Mouse (Mus musculus): ENCODE data around the gene Olfr1212. TPM values are rescaled to one million over a fixed set of nuclear protein-coding genes. Genes with fewer than 3 reads are reported as not detected.

Olfr1212 gene
- not detected in 2 replicates for polyA plus RNA-seq (2016; fragmentation: Nextera tagmentation; extraction: Ambion mirVana)

- Histone ChIP-seq H3K4me1 (no peaks in the 10 kb centered on the region), H3K4me3 (no peak within 1 kb of the TSS), H3K27ac (no peak within 1 kb of the TSS), H3K9me3 (no peaks in the 10 kb centered on the region), H3K27me3 (ENCODE audit: poor library complexity, severe bottlenecking) (no peaks in the 10 kb centered on the region), H3K36me3 (replicated peaks) (no peaks in the 10 kb centered on the region)
- no peak for DNase-seq (ENCODE audit: extremely low spot score, low spot score)
Observed at GRCm38 (mm10) chr2:88953669-88954068, at the start of gene Olfr1212. TSS of gene Olfr1212 (plus strand) at chr2:88953969.

GRCm38 (mm10) chr2:88915057-88915456 is 38.7 kb upstream of the Olfr1212 start, which contains the start of gene Olfr1209:
TSS of gene Olfr1209 (minus strand) at chr2:88915157.
- Histone ChIP-seq H3K36me3 (replicated peaks) (no peaks in the 10 kb centered on the region), H3K4me1 (no peaks in the 10 kb centered on the region), H3K4me3 (no peak within 1 kb of the TSS), H3K27ac (no peak within 1 kb of the TSS), H3K9me3 (no peaks in the 10 kb centered on the region), H3K27me3 (ENCODE audit: poor library complexity, severe bottlenecking) (no peaks in the 10 kb centered on the region)
- 93% methylated on average over 3 of the region's 3 CpGs for WGBS
- no peak for DNase-seq (ENCODE audit: extremely low spot score, low spot score)

GRCm38 (mm10) chr2:88938011-88938410 is 15.8 kb upstream of the Olfr1212 start, which contains the start of gene Olfr1211:
TSS of gene Olfr1211 (minus strand) at chr2:88938111.
- H3K27ac ChIP-seq: no peak within 1 kb of the TSS
- no peaks in the 10 kb centered on the region for H3K27me3 ChIP-seq (ENCODE audit: poor library complexity, severe bottlenecking)
- no peak for DNase-seq (ENCODE audit: extremely low spot score, low spot score)
- H3K4me3 ChIP-seq: no peak within 1 kb of the TSS
- no peaks in the 10 kb centered on the region for H3K9me3 ChIP-seq
- H3K4me1 ChIP-seq: no peaks in the 10 kb centered on the region
- WGBS: 86% methylated on average over 1 of the region's 1 CpGs
- H3K36me3 ChIP-seq (replicated peaks): no peaks in the 10 kb centered on the region

GRCm38 (mm10) chr2:88980181-88980580 is 26.4 kb downstream of the Olfr1212 start, which contains the start of gene Gm13762:
TSS of gene Gm13762 (minus strand) at chr2:88980281.
- H3K27ac ChIP-seq: no peak within 1 kb of the TSS
- DNase-seq (ENCODE audit: extremely low spot score, low spot score): no peak
- H3K9me3 ChIP-seq: no peaks in the 10 kb centered on the region
- H3K4me1 ChIP-seq: no peaks in the 10 kb centered on the region
- no peaks in the 10 kb centered on the region for H3K36me3 ChIP-seq (replicated peaks)
- WGBS: 100% methylated on average over 1 of the region's 1 CpGs
- no peak within 1 kb of the TSS for H3K4me3 ChIP-seq
- no peaks in the 10 kb centered on the region for H3K27me3 ChIP-seq (ENCODE audit: poor library complexity, severe bottlenecking)

GRCm38 (mm10) chr2:88992553-88992952 is 38.8 kb downstream of the Olfr1212 start, which contains the start of gene Olfr1214:
TSS of gene Olfr1214 (minus strand) at chr2:88992653.
- H3K27ac ChIP-seq: no peak within 1 kb of the TSS
- H3K27me3 ChIP-seq (ENCODE audit: poor library complexity, severe bottlenecking): no peaks in the 10 kb centered on the region
- H3K4me3 ChIP-seq: no peak within 1 kb of the TSS
- H3K4me1 ChIP-seq: no peaks in the 10 kb centered on the region
- DNase-seq (ENCODE audit: extremely low spot score, low spot score): no peak
- no peaks in the 10 kb centered on the region for H3K9me3 ChIP-seq
- 82% methylated on average over 1 of the region's 1 CpGs for WGBS
- no peaks in the 10 kb centered on the region for H3K36me3 ChIP-seq (replicated peaks)

- DNase-seq (ENCODE audit: extremely low spot score, low spot score): no peak
- Histone ChIP-seq H3K4me3 (no peak within 1 kb of the TSS), H3K27ac (no peak within 1 kb of the TSS), H3K36me3 (replicated peaks) (no peaks in the 10 kb centered on the region), H3K27me3 (ENCODE audit: poor library complexity, severe bottlenecking) (no peaks in the 10 kb centered on the region), H3K4me1 (no peaks in the 10 kb centered on the region), H3K9me3 (no peaks in the 10 kb centered on the region)
- 84% methylated on average over 2 of the region's 2 CpGs for WGBS
Observed at GRCm38 (mm10) chr2:89006873-89007272, 53.1 kb downstream of the Olfr1212 start, which contains the start of gene Olfr1215. TSS of gene Olfr1215 (minus strand) at chr2:89006973.

Other genes starting within 250 kb of the Olfr1212 start
- not detected in 2 replicates for gene Olfr1196, start 249.4 kb upstream of the Olfr1212 start, polyA plus RNA-seq (2016; fragmentation: Nextera tagmentation; extraction: Ambion mirVana)
- gene Olfr1197, start 221.6 kb upstream of the Olfr1212 start, polyA plus RNA-seq (2016; fragmentation: Nextera tagmentation; extraction: Ambion mirVana): not detected in 2 replicates
- gene Olfr1198, start 202.6 kb upstream of the Olfr1212 start, polyA plus RNA-seq (2016; fragmentation: Nextera tagmentation; extraction: Ambion mirVana): not detected in 2 replicates
- gene Olfr1199, start 193.5 kb upstream of the Olfr1212 start, polyA plus RNA-seq (2016; fragmentation: Nextera tagmentation; extraction: Ambion mirVana): not detected in 2 replicates
- gene Olfr1200, start 183.5 kb upstream of the Olfr1212 start, polyA plus RNA-seq (2016; fragmentation: Nextera tagmentation; extraction: Ambion mirVana): not detected in 2 replicates
- not detected in 2 replicates for gene Olfr1201, start 160.9 kb upstream of the Olfr1212 start, polyA plus RNA-seq (2016; fragmentation: Nextera tagmentation; extraction: Ambion mirVana)
- 0.04 TPM in 1 of 2 replicates, not detected in the other for gene Olfr1202, start 139.5 kb upstream of the Olfr1212 start, polyA plus RNA-seq (2016; fragmentation: Nextera tagmentation; extraction: Ambion mirVana)
- gene Olfr1205, start 124.2 kb upstream of the Olfr1212 start, polyA plus RNA-seq (2016; fragmentation: Nextera tagmentation; extraction: Ambion mirVana): not detected in 2 replicates
- not detected in 2 replicates for gene Olfr1204, start 104.7 kb upstream of the Olfr1212 start, polyA plus RNA-seq (2016; fragmentation: Nextera tagmentation; extraction: Ambion mirVana)
- gene Olfr1206, start 90.7 kb upstream of the Olfr1212 start, polyA plus RNA-seq (2016; fragmentation: Nextera tagmentation; extraction: Ambion mirVana): not detected in 2 replicates
- not detected in 2 replicates for gene Olfr1208, start 51.7 kb upstream of the Olfr1212 start, polyA plus RNA-seq (2016; fragmentation: Nextera tagmentation; extraction: Ambion mirVana)
- gene Olfr1209, start 38.8 kb upstream of the Olfr1212 start, polyA plus RNA-seq (2016; fragmentation: Nextera tagmentation; extraction: Ambion mirVana): not detected in 2 replicates
- gene Olfr1211, start 15.9 kb upstream of the Olfr1212 start, polyA plus RNA-seq (2016; fragmentation: Nextera tagmentation; extraction: Ambion mirVana): not detected in 2 replicates
- not detected in 2 replicates for gene Gm13762, start 26.3 kb downstream of the Olfr1212 start, polyA plus RNA-seq (2016; fragmentation: Nextera tagmentation; extraction: Ambion mirVana)
- not detected in 2 replicates for gene Olfr1214, start 38.7 kb downstream of the Olfr1212 start, polyA plus RNA-seq (2016; fragmentation: Nextera tagmentation; extraction: Ambion mirVana)
- gene Olfr1215, start 53.0 kb downstream of the Olfr1212 start, polyA plus RNA-seq (2016; fragmentation: Nextera tagmentation; extraction: Ambion mirVana): not detected in 2 replicates
- not detected in 2 replicates for gene Olfr1216, start 64.4 kb downstream of the Olfr1212 start, polyA plus RNA-seq (2016; fragmentation: Nextera tagmentation; extraction: Ambion mirVana)
- not detected in 2 replicates for gene Olfr1217, start 78.1 kb downstream of the Olfr1212 start, polyA plus RNA-seq (2016; fragmentation: Nextera tagmentation; extraction: Ambion mirVana)
- not detected in 2 replicates for gene Olfr1218, start 107.2 kb downstream of the Olfr1212 start, polyA plus RNA-seq (2016; fragmentation: Nextera tagmentation; extraction: Ambion mirVana)
- not detected in 2 replicates for gene Olfr1219, start 129.5 kb downstream of the Olfr1212 start, polyA plus RNA-seq (2016; fragmentation: Nextera tagmentation; extraction: Ambion mirVana)
- not detected in 2 replicates for gene Olfr1220, start 152.9 kb downstream of the Olfr1212 start, polyA plus RNA-seq (2016; fragmentation: Nextera tagmentation; extraction: Ambion mirVana)
- gene Olfr1221, start 163.3 kb downstream of the Olfr1212 start, polyA plus RNA-seq (2016; fragmentation: Nextera tagmentation; extraction: Ambion mirVana): not detected in 2 replicates
- gene Olfr1222, start 179.1 kb downstream of the Olfr1212 start, polyA plus RNA-seq (2016; fragmentation: Nextera tagmentation; extraction: Ambion mirVana): not detected in 2 replicates
- gene Olfr1223, start 197.6 kb downstream of the Olfr1212 start, polyA plus RNA-seq (2016; fragmentation: Nextera tagmentation; extraction: Ambion mirVana): not detected in 2 replicates
- not detected in 2 replicates for gene Olfr1224-ps1, start 210.1 kb downstream of the Olfr1212 start, polyA plus RNA-seq (2016; fragmentation: Nextera tagmentation; extraction: Ambion mirVana)
- gene Olfr1225, start 220.7 kb downstream of the Olfr1212 start, polyA plus RNA-seq (2016; fragmentation: Nextera tagmentation; extraction: Ambion mirVana): not detected in 2 replicates
- gene Olfr1226, start 246.1 kb downstream of the Olfr1212 start, polyA plus RNA-seq (2016; fragmentation: Nextera tagmentation; extraction: Ambion mirVana): not detected in 2 replicates

Data from forebrain, embryonic 10.5 days (tissue).